Mouse (Mus musculus): ENCODE data around the gene Eef2kmt.

GRCm38 (mm10) chr16:5242355-5242754 lies 13.4 kb downstream of the Eef2kmt start:
- no peak for TF ChIP-seq CTCF (IDR thresholded peaks at IDR 0.05; ENCODE audit: extremely low read depth, insufficient read length, insufficient replicate concordance, low read depth, low read length)
- no peak for TF ChIP-seq POLR2A (IDR thresholded peaks at IDR 0.05; ENCODE audit: low read depth, low read length)

Measured in small intestine, adult 2 months (tissue).